Mouse (Mus musculus) lung, adult 2 months (tissue): ENCODE measurements around the gene Kif16b.

Source experiments
- CTCF ChIP-seq: fragments of 200-500 bp; IDR thresholded peaks from 2 replicates; pipeline ENCODE4 v1.5.1; 2011; ENCODE audit warnings: mild to moderate bottlenecking, low read length, control low read depth; ENCODE audit not compliant: insufficient read depth
- POLR2A ChIP-seq: fragments of 200-500 bp; IDR thresholded peaks from 2 replicates; pipeline ENCODE4 v1.6.1; 2011; ENCODE audit warnings: low read depth, mild to moderate bottlenecking, control low read depth, low read length, borderline replicate concordance; ENCODE audit errors: extremely low read depth

DNA sequence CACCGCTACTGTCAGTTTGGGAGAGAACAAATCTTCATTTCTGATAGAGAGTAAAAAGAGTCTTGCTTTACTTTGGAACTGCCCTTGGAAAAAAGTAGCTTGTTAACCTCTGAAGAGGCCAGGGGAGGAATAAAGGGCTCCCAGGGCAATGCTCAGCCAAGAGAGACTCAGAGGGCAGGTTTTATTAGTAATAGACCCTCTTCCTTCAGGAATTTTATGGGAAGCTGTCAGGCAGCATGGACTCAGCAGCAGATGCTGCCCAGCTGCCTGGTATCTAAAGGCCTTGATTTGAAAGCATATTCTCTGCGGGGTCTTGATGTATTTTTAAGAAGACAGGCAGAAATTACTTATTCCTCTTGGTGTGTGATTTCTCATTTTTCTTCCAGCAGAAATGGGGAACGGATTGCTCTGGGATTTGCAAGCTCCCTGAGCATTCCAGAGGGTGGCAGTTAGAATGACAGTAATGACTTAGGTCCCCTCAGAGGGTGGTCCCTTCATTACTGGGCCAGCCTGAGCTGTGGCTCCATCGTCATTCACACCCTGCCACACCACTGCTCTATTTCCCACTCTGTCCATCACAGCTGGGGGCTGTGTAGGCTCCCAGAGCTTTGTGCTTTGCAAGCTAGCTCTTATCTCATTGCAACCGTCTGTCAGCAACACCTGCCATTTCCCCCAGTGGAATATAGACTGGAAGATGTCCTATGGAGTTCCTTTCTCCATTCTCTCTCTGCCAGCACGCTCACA, 39.7 kb upstream of the Kif16b start:
- TF ChIP-seq CTCF (no peak), POLR2A (no peak)
